Mouse (Mus musculus) ES-CJ7 (cell line): Measurements from ENCODE around the gene Map4k3.
"Not testable (repeated sequence)": the region's sequence is repeated elsewhere in the genome, so short reads cannot be mapped to it uniquely, and the experiment has no call there.

Experiments used
- DNase-seq: peaks from one replicate; pipeline ENCODE4 v3.0.0; 2011; ENCODE audit warnings: low read depth, low spot score

Map4k3 gene

DNA sequence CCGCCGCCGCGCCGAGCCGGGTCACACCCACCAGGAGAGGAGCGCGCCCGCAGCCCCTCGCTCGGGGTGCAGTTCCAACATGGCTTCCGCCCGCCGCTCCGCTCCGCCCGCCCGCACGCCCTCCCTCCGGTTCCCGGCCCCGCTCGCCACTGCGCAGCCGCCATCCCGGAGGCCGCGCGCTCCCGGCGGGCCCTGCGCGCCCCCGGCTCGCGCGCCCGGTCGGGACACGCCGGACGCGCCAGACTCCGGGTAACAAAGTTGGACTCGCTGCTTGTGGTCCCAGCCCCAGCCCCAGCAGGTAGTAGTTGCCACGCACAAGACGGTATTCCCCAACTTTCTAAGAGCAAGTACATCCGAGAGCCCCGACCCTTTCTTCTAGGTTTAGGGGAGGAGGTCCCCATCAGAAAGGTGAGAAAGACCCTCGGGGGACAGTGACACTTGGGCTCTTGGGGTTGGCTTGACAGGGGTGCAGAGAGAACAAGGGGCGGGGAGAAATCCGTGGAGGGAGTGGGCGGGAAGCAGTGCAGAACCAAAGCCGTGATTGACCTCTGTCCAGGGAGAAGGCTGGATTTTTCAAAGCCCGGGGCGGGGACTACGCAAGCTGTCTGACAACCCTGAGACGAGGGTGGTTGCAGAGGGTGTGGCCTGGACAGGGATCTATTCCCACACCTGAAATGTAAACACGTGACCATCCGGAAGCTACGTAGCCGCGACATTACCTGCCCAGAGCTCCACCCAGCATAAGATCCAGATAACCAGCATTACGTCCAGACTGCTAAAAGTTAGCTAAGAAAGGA, at the start of gene Map4k3:
Gene Map4k3, minus strand, starts transcription at position 424 of the 797 bp plus-strand sequence.
- DNase-seq: peak; percentile 95

DNA sequence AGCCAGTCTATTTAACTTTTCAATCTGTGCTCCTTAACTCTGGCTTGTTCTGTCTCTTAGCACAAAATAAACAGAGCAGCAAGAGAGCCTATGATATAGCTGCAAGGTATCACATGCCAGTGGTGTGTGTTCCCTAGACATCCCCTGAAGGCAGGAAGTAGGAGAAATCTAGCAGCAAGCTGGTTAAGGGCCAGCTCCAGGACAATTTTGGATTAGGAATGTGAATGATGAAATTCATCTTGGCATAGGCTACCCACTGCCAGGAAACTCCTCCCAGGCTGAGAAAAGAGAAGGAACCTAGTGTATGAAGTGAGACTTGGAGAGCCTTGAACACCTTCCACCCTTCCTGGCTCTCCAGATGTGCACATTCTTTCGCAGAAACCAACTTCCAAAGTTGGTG, 49.3 kb upstream of the Map4k3 start:
- no peak for DNase-seq

DNA sequence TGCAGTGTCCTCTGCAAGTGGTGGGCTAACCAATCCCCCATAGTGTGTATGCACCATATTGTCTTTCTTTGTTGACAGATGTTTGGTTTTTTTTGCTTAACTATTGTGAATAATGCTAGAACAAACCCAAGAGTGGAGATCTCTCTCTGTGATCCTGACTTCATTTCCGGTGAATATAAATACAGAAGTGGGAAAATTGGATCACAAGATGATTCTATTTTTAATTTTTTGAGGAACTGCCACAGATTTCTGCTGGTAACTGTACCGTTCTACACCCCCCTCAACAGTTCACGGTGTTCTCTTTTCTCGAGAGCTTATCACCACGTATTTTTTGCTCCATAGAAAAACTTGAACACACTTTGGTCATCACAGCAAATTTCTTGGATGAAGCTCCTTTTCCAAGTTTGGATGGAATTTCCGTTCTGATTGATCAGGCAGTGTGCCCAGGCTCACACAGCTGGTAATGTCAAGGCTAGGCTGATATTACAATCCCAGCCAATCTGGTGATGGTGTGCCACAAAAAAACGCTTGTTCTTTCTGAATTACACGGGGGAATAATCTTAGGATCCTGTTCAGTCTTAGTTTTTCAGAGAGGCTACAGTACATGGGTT, 47.0 kb upstream of the Map4k3 start:
- no peak for DNase-seq

DNA sequence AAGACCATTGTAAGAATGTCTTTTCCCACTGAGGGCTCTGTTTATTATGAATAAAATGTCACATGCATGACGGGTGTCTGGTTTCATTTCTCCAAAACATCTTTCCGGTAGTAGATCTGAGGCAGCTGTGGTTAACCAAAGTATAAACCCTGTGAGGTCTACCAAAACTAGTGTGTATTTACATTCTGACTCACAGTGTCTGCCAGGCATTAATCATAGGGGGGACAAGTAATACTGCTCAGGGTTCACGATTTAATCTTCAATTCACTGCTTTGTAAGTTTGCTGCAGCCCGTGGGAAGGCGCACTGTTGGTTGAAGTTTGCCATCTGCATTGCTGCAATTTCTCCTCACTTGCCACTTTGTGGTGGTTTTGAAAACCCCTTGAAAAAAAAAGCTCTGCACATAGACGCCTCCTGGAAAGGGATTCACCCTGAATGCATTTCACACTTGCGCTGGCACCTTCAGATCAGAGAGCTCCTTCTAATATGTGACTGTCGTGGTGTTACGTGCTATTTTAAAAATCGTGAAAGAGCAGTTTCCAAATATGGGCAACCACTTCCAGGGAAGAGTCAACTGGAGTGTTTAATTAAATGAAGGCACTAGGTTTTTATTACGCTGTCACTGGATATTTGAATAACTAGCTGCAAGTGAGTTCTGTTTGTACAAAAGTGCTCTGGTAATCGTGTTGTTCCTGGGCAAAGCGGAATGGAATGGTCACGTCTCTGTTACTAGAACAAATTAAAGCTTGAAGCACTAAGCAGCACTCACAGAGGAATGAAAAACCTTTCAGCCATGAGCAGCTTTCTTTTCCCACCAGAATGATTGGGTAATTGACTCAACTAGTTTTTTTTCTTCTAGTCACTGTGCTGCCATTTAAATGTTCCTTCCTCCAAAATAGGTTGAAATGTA, 44.5 kb upstream of the Map4k3 start:
- no peak for DNase-seq

DNA sequence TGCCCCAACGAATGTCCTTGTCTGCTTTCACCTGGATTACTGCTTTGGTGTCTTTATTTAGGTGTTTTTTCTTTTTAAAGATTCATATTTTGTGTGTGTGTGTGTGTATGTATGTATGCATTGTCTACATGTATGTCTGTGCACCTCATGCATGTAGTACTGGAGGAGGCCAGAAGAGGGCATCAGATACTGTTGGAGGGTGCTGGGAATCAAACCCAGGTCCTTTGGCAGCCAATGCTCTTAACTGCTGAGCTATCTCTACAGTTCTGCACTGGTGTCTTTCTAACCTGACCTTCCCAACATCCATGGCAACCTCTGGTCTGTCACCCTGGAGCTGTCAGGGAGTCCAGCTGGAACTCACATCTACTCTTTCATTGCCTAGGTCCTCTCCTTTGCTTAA, 41.8 kb upstream of the Map4k3 start:
- peak; percentile 60 for DNase-seq

DNA sequence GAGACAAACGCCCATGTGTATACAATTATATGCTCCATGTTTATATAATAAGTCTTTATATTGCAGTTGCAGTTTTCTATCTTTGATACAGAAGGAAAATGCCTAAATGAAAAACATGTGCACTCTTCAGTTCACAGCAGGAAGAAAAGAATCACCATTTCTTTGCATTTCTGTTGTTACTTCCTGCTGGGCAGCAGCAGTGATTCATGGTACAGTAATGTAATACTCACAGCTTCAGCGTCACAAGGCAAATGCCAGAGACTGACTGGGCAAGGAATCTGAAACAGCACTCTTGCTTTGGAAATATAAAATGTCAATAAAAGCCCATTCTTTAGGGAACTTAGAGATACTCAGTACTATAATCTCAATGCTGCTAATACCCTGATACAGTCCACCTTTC, 36.9 kb upstream of the Map4k3 start:
- DNase-seq: no peak

DNA sequence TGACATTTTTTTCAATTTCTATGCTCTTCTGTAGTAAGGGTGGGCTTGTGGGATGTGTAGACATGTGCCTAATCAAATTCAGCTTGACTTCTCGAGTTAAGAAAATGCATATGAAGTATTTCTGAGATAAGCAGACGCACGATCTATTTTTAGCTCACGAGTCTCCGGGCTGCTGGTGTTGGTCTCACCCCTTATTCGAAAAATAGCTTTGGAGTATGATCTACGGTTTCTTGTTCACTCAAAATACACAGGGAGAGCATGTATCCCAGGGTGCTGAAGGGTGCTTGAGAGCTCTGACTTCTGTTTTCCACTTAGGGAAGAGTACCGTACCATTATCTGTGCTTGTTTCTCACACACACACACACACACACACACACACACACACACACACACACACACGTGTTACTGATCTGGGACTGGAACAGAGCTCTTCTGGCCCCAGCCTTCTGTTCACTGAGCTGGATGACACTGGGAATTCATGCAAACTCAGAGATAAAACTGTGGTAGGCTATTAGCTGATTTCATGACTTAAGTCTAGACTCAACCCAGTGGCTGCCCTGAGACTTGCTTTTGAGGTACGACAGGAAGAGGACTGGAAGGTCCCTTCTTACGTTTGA, 34.9 kb upstream of the Map4k3 start:
- no peak for DNase-seq

DNA sequence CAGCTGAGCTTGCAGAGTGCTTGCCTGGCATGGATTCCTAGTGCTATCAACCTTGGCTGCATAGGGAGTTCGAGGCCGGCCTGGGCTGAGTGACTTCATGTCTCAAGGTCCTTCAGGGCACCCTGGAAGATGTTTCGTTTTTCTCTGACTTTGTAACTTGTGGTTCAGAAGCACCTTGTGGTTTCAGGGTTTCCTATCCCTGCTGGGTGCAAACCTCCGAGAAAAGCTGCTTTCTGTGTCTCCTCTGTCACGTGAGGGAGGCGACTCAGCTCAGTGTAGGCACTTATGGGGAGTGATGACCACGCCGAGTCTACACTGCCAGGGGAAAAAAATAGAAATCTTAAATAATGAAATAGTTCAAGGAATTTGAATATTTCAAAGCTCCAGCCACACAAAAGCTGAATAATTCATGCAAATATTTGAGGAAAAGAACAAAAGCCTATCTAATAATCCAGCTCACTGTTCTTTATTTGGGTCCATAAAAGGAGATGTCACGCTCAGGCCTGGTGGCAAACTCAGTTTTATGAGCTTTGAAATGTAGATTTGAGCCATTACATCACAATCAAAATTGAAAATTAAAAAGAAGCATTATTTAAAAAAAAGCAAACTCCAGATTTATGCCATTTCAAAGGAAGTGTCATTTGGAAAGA, 34.2 kb upstream of the Map4k3 start:
- no peak for DNase-seq

DNA sequence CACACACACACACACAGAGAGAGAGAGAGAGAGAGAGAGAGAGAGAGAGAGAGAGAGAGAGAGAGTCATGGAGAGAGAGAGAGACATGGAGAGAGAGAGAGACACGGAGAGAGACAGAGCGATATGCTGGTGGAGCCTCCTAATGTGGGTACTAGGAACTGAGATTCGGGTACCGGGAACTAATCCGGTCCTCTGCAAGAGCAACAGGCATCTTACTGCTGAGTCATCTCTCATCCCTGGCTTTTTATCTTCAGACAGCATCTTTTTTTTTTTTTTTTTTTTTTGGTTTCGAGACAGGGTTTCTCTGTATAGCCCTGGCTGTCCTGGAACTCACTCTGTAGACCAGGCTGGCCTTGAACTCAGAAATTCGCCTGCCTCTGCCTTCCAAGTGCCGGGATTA, 32.9 kb upstream of the Map4k3 start:
- DNase-seq: peak; percentile 48

DNA sequence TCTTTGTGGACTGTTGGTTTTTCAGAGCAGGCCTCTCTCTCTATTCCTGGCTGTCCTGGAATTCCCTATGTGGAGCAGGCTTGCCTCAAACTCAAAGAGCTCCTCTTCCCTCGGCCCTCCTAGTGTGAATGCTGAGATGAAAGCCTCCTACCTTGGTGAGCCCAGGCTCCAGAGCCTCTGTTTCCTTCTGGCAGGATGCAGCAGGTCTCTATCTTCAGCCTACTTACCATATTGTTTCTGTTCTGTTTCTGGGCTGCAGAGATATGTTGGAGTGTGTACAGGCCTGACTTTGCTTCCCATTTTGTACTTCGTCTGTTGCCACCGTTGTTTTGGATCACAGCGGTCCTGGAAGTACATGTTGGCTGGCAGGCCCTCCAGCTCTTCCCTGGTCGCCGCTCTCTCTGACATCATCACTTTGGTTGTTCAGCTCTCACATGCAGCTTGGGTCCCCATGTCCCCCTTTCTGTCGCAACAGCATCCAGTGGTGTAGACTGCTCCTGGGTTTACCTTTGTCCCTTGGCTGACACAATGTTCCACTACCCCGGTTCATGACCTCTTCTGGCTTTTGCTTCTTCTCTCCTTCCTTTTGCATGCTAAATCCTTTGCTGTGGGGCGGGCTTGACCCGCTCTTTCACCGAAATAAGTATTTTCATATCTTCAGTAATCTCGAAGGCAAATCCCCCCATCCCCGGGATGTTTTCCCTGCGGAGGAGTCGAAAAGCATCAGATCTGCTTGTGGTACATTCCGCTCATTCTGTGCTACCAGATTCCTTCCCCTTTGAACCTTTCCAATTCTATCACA, 32.3 kb upstream of the Map4k3 start:
- no peak for DNase-seq

DNA sequence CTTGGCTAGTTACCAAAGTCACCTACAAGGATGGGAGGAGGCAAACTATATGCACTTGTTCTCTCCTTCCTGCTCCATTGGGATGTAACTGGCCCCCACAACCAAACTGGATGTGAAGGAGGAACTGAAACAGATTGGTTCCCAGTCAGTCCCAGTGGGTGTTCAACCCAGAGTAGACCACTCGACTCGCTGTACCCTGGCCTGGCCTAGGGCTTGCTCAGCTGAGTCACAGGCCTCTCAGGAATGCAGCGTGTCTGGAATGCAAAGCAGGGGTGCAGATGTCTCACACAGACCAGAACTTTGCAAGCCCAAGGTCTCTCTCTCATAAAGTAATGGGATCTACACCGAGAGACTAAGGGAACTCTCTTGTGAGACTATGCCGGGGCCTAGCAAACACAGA, 27.8 kb upstream of the Map4k3 start:
- no peak for DNase-seq

DNA sequence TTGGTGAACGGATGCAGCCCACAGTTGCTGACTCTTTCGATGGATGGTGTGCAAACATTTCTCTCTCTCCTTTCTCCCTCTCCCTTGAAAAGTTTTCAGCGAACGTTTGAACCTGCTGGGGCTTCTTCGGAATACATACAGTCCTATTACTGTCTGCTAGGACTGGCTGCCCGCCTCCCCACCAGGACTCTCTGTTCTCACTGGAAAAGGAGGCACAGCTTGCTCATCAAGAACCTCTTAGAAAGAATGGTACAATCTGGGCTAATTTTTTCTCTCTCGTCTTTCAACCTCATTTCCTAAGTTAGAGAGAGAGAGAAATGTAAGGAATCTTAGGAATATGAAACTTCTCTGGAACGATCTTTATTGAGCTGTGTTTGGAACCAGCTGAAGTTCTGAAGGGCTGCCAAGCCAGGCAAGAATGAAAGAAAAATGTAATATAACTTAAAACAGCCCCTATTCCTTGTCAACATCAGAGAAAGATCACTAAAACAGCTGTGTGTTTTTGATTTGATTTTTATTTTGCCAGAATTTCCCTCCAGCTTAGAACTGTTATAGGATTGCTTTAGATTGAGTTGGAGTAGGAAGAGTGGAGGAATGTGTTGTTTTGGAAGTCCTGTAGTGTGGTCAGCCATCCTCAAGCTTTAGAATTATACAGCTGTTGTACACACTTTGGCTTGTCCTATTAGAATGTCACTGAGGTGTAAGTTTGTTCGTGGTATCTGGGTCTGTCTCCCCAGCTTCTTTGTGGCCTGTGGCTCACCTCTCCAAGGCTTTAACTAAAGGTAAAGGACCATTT, 27.0 kb upstream of the Map4k3 start:
- DNase-seq: no peak

DNA sequence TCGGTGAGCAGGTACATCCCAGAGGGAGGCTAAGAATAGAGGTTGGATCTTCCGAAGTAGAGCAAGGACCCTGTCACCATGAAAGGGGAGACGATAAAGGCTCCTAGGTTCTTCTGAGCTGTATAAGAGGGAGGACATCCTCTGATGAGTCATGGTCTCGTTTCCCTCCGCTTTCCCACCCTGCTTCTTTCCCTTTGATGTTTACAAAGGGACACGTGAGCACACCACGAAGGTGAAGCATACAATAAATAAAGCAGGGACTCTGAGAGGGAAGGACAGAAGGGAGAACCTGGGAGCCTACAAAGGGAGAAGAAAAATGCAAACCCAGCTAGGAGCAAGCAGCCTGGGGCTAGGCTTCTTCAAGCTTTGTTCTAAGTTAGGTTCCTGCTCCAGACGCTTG, 26.3 kb upstream of the Map4k3 start:
- DNase-seq: no peak

DNA sequence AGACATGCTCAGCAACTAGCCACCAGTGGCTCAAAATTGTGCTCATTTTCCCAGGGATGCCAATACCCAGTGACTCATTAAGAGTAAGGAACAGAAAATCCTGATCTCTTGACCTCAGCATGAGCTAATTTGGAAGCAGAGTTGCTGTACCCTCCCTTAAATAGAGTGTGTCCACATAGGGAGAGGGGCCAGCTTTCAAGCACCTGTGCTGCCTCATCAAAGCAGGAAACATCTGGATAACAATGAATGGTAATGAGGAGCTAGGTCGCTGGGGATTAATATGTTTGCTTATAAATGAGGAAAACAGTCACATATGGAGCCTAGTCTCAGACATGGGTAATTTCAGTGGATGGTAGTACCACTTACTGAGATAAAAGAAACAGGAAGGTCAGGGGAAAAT, 24.2 kb upstream of the Map4k3 start:
- no peak for DNase-seq

DNA sequence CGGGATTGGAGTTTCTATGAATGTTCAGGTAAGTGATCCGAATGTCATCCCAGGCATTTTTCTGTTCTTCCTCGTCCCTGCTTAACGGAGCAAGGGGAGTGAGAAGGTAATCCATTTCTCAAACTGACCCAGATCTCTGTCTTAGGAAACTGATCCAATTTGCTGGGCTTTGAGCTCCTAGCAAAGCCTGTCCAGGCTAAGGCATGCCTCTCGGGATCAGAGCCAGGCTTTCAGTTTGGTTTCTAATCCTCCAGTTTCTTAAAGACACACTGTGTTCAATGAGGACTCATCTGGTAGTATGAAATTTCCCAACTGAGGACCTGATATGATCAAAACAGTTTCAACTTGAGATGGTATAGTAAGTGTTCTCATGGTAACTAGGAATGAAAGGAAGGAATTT, 11.1 kb upstream of the Map4k3 start:
- no peak for DNase-seq

DNA sequence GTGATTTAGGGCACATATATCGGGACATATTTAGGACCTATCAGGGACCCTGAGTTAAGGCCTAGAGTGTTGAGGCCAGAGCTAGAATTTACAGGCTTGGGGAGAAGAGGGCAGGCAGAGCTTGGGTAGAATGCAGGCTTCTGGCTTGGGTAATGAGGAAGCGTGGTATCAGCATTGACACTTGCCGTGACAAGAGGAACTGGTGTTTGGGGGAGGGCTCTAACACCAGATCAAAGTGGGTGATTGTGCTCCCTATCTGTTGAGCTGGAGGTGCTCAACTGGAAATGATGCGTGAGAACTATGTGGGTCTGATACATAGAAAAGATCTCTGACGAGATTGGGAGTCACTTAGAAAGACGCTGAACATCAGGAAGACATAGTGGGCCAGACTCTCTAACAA, 6.4 kb upstream of the Map4k3 start:
- no peak for DNase-seq

DNA sequence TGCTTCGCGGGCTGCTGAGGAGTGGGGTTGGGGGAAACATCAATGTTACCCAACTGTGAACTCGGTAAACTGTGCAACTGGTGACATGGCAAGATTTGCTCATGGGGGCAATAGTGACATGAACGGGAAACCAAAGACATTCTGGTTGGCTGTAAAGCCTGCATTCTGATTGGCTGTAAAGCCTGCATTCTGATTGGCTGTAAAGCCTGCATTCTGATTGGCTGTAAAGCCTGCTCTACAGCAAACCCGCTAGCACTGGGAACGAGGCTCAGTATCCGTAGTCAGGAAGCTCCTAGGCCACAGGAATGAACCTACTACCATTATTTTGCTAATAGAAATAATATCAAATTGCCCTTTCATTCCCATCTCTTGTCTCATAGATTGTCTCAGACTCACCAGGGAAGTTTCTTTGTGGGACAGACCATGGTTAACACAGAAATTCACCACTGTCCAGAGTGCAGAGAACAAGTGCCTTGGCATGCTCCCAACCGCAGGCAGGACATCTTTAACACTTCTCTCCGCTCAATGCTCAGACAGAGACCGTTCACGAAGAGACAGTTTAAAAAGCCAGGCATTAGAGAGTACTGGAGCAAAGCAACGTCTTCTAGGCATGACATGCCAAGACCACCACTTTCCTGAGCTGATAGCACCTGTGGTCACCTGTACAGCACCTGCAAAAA, 5.0 kb upstream of the Map4k3 start:
- peak; percentile 45 for DNase-seq

DNA sequence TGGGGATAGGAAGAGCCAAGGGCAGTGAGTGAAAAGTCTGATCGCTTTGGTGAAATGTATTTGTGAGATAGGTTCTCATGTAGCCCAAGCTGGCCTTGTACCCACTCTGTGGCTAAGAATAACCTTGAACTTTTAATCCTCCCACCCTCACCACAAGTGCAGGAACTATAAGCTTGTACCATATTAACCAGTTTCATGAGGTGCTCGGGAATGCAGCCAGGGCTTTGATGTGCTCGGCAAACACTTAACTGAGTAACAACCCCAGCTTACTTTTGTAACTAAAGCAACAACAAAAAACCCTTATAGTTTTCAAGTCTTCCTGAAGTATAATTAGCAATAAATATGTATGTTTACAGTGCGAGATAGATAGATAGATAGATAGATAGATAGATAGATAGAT, 4.0 kb upstream of the Map4k3 start:
- DNase-seq: no peak

DNA sequence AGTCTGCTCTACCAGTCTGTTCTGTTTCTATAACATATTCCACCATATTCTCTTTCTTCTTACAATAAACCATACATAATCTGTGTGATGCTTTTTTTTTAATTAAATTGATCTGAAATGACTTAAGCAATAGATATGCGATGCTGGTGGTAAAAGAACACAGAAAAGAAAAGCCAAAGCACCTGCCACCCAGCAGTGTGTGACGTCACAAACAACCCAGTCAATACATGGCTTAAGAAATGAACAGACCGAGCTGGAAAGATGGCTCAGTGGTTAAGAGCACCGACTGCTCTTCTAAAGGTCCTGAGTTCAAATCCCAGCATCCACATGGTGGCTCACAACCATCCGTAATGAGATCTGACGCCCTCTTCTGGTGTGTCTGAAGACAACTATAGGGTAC, 2.0 kb upstream of the Map4k3 start:
- not testable (repeated sequence) for DNase-seq
